ENCODE assay signal across 9 mouse cellular contexts in the genomic region with DNA sequence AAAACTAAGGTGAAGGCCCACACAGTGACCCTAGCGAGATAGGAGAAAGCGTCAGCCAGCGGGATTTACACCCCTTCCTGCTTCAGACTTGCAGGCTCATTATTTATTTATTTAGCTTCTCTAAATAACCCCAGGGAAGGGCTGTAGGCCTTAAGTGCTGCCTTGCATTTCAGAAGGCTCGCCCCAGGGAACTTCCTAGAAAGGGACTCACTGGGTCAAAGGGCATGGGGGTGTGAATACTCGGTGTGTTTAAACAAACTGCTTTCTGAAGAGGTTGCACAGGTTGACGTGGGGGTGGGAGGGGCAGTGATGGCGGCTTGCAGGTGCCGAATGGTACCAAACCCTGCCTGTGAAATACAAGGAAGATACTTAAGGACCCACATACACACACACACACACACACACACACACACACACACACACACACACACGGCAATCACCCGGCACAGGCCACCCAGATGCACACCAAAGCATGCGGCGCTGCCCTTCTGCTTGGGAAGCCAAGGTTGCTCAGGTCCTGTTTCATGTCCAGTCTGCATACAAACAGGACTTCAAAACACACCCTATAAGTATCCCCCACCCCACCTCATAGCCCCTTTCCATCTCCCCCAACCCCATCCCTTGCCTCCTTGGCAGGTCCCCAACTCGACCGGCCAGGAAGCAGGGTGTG. TPM values are rescaled to one million over a fixed set of nuclear protein-coding genes. Genes with fewer than 3 reads are reported as not detected.
A peak's percentile ranks its signal among the peaks of the same experiment; 100 is the strongest.
DNase-seq lines count a peak whose midpoint lies in the region; ATAC-seq and TF ChIP-seq lines count a peak whose summit lies in the region.
"Had no signal": no experiment of that assay in that cellular context is flagged by ENCODE, and none has a peak within 500 bp of the region (broad histone marks: within the 10 kb centered on the region; RNA-seq: fewer than 3 reads in every experiment).

No protein-coding gene starts in this region.

- H3K4me2 ChIP-seq in forebrain, embryonic 12.5 days: no peak overlapping the region
- no peak overlapping the region for H3K4me2 ChIP-seq in forebrain, embryonic 13.5 days
- H3K4me2 ChIP-seq in neural tube, embryonic 15.5 days: no peak overlapping the region
- no peak overlapping the region for H3K4me2 ChIP-seq in liver, embryonic 15.5 days
- H3K4me2 ChIP-seq in stomach, postnatal 0 days (replicated peaks; ENCODE audit: low read depth): no peak overlapping the region

- peak overlapping the region; percentile 25; the same call in 1 of the 2 replicates for H3K9ac ChIP-seq in forebrain, embryonic 12.5 days
- H3K9ac ChIP-seq in forebrain, embryonic 13.5 days: no peak overlapping the region
- H3K9ac ChIP-seq in neural tube, embryonic 15.5 days (replicated peaks): no peak overlapping the region
- H3K9ac ChIP-seq in liver, embryonic 15.5 days: 0 out of 2 replicates have a peak overlapping the region, but pooled peaks have one; percentile 11
- no peak overlapping the region for H3K9ac ChIP-seq in stomach, postnatal 0 days (ENCODE audit: low read length)

- no peak overlapping the region for H3K4me3 ChIP-seq in forebrain, embryonic 12.5 days (replicated peaks)
- H3K4me3 ChIP-seq in forebrain, embryonic 13.5 days: no peak overlapping the region
- H3K4me3 ChIP-seq in neural tube, embryonic 15.5 days (replicated peaks): no peak overlapping the region
- H3K4me3 ChIP-seq in liver, embryonic 15.5 days (replicated peaks): no peak overlapping the region
- no peak overlapping the region for H3K4me3 ChIP-seq in stomach, postnatal 0 days (ENCODE audit: low read depth, low read length)

- ATAC-seq in forebrain, embryonic 12.5 days (ENCODE audit: low FRiP score): no peak
- no peak for ATAC-seq in forebrain, embryonic 13.5 days
- ATAC-seq in neural tube, embryonic 15.5 days (ENCODE audit: low FRiP score): no peak
- ATAC-seq in liver, embryonic 15.5 days (ENCODE audit: insufficient read depth): no peak
- ATAC-seq in stomach, postnatal 0 days (ENCODE audit: low FRiP score, low TSS enrichment): peak; percentile 58

- no peak for TF ChIP-seq EP300 in stomach, postnatal 0 days (optimal IDR thresholded peaks at IDR 0.05)

- H3K27me3 ChIP-seq in forebrain, embryonic 12.5 days: peaks cover 29% of the 10 kb centered on the region
- H3K27me3 ChIP-seq in forebrain, embryonic 13.5 days: 0 out of 2 replicates have a peak, but pooled peaks cover 9% of the 10 kb centered on the region
- H3K27me3 ChIP-seq in neural tube, embryonic 15.5 days (replicated peaks): no peaks in the 10 kb centered on the region
- peaks cover 13% of the 10 kb centered on the region for H3K27me3 ChIP-seq in liver, embryonic 15.5 days
- no peaks in the 10 kb centered on the region for H3K27me3 ChIP-seq in stomach, postnatal 0 days (ENCODE audit: control insufficient read depth, insufficient read depth, low read length)
- H3K27me3 ChIP-seq: heart, embryonic 15.5 days had no signal

- WGBS in forebrain, embryonic 12.5 days: 39% methylated on average over 14 of the region's 14 CpGs
- WGBS in forebrain, embryonic 13.5 days: 52% methylated on average over 14 of the region's 14 CpGs
- 41% methylated on average over 14 of the region's 14 CpGs for WGBS in neural tube, embryonic 15.5 days
- WGBS in liver, embryonic 15.5 days (ENCODE audit: insufficient replicate concordance): 60% methylated on average over 14 of the region's 14 CpGs
- WGBS in stomach, postnatal 0 days: 56% methylated on average over 14 of the region's 14 CpGs

- H3K27ac ChIP-seq in forebrain, embryonic 12.5 days: no peak overlapping the region
- H3K27ac ChIP-seq in forebrain, embryonic 13.5 days: no peak overlapping the region
- no peak overlapping the region for H3K27ac ChIP-seq in neural tube, embryonic 15.5 days (replicated peaks)
- peak overlapping the region; percentile 76 for H3K27ac ChIP-seq in liver, embryonic 15.5 days (replicated peaks)
- peak overlapping the region; percentile 35; the same call in 1 of the 2 replicates for H3K27ac ChIP-seq in stomach, postnatal 0 days (replicated peaks)

- no peak for TF ChIP-seq CTCF in stomach, postnatal 0 days (IDR thresholded peaks at IDR 0.05; ENCODE audit: low read depth)

- DNase-seq in neural tube, embryonic 10.5 days (ENCODE audit: extremely low spot score, low spot score): peak; percentile 21
- DNase-seq in stomach, postnatal 0 days (ENCODE audit: low spot score): peak; percentile 84
- DNase-seq in gastrocnemius, postnatal 25 days: no peak
- DNase-seq in cerebellum, adult 11 months: no peak

- no peaks in the 10 kb centered on the region for H3K36me3 ChIP-seq in forebrain, embryonic 12.5 days (replicated peaks)
- H3K36me3 ChIP-seq in forebrain, embryonic 13.5 days (ENCODE audit: poor library complexity, severe bottlenecking): no peaks in the 10 kb centered on the region
- H3K36me3 ChIP-seq in neural tube, embryonic 15.5 days: no peaks in the 10 kb centered on the region
- no peaks in the 10 kb centered on the region for H3K36me3 ChIP-seq in liver, embryonic 15.5 days (replicated peaks)
- H3K36me3 ChIP-seq in stomach, postnatal 0 days (ENCODE audit: control insufficient read depth, insufficient read depth, low read length): no peaks in the 10 kb centered on the region
- H3K36me3 ChIP-seq: heart, embryonic 15.5 days had no signal

- H3K9me3 ChIP-seq in forebrain, embryonic 12.5 days: no peaks in the 10 kb centered on the region
- H3K9me3 ChIP-seq in forebrain, embryonic 13.5 days (replicated peaks): no peaks in the 10 kb centered on the region
- H3K9me3 ChIP-seq in neural tube, embryonic 15.5 days (replicated peaks): no peaks in the 10 kb centered on the region
- H3K9me3 ChIP-seq in liver, embryonic 15.5 days (replicated peaks): no peaks in the 10 kb centered on the region
- no peaks in the 10 kb centered on the region for H3K9me3 ChIP-seq in stomach, postnatal 0 days (ENCODE audit: control insufficient read depth, low read length)
- H3K9me3 ChIP-seq: heart, embryonic 15.5 days had no signal

- peaks cover 23% of the 10 kb centered on the region for H3K4me1 ChIP-seq in forebrain, embryonic 12.5 days
- H3K4me1 ChIP-seq in forebrain, embryonic 13.5 days: peaks cover 22% of the 10 kb centered on the region
- peaks cover 23% of the 10 kb centered on the region for H3K4me1 ChIP-seq in neural tube, embryonic 15.5 days
- H3K4me1 ChIP-seq in liver, embryonic 15.5 days (replicated peaks): peaks cover 58% of the 10 kb centered on the region
- H3K4me1 ChIP-seq in stomach, postnatal 0 days (replicated peaks; ENCODE audit: control insufficient read depth, insufficient read depth): peaks cover 6% of the 10 kb centered on the region; the same call in 1 of the 2 replicates

RNA-seq across cellular contexts. Expression of a gene that starts 38.7 kb away (rescaled TPM):
- polyA plus RNA-seq in forebrain, embryonic 12.5 days (2016; fragmentation: Nextera tagmentation; extraction: Ambion mirVana): 3.4 and 3.7 TPM in 2 replicates
- polyA plus RNA-seq in forebrain, embryonic 13.5 days (2015; fragmentation: Nextera tagmentation; extraction: Ambion mirVana): 2.6 and 3.0 TPM in 2 replicates
- polyA plus RNA-seq in neural tube, embryonic 15.5 days (2015; fragmentation: Nextera tagmentation; extraction: Ambion mirVana): 3.7 and 9.8 TPM in 2 replicates
- polyA plus RNA-seq in liver, embryonic 15.5 days (2015; fragmentation: Nextera tagmentation; extraction: Ambion mirVana): 6.5 and 8.4 TPM in 2 replicates
- 5.9 and 8.2 TPM in 2 replicates for polyA plus RNA-seq in stomach, postnatal 0 days (2015; fragmentation: Nextera tagmentation; extraction: Ambion mirVana)
- total RNA-seq in gastrocnemius, postnatal 25 days (2021): 1 to 10 TPM; 1.2 to 1.6 TPM

RNA-seq across cellular contexts. Expression of a gene that starts 51.6 kb away (rescaled TPM):
- polyA plus RNA-seq in forebrain, embryonic 12.5 days (2016; fragmentation: Nextera tagmentation; extraction: Ambion mirVana): 381 and 393 TPM in 2 replicates
- polyA plus RNA-seq in forebrain, embryonic 13.5 days (2015; fragmentation: Nextera tagmentation; extraction: Ambion mirVana): 378 and 381 TPM in 2 replicates
- 453 and 482 TPM in 2 replicates for polyA plus RNA-seq in neural tube, embryonic 15.5 days (2015; fragmentation: Nextera tagmentation; extraction: Ambion mirVana)
- 59.4 and 74.4 TPM in 2 replicates for polyA plus RNA-seq in liver, embryonic 15.5 days (2015; fragmentation: Nextera tagmentation; extraction: Ambion mirVana)
- polyA plus RNA-seq in stomach, postnatal 0 days (2015; fragmentation: Nextera tagmentation; extraction: Ambion mirVana): 189 and 201 TPM in 2 replicates
- total RNA-seq in gastrocnemius, postnatal 25 days (2021): 100 to 1,000 TPM; 104 to 106 TPM

Comparison
In these comparisons a context has a peak if more than half of its experiments do, and no peak if none do; other contexts are left out.
1. H3K9ac ChIP-seq: peak in forebrain, embryonic 12.5 days (single experiment) and liver, embryonic 15.5 days (single experiment); none in forebrain, embryonic 13.5 days (single experiment), neural tube, embryonic 15.5 days (single experiment) and stomach, postnatal 0 days (single experiment).
2. H3K27ac ChIP-seq: peak in liver, embryonic 15.5 days (single experiment) and stomach, postnatal 0 days (single experiment); none in forebrain, embryonic 12.5 days (single experiment), forebrain, embryonic 13.5 days (single experiment) and neural tube, embryonic 15.5 days (single experiment).
3. DNase-seq: peak in neural tube, embryonic 10.5 days (single experiment) and stomach, postnatal 0 days (single experiment); none in gastrocnemius, postnatal 25 days (single experiment) and cerebellum, adult 11 months (single experiment).